Mouse (Mus musculus) embryo, embryonic 9.5 days (tissue): ENCODE data around the gene Snapc1.
A peak's percentile ranks its signal among the peaks of the same experiment; 100 is the strongest.

Experiments
- DNase-seq: peaks from one replicate; pipeline ENCODE4 v3.0.0-alpha.2; 2017; ENCODE audit errors: extremely low spot score

The Snapc1 gene

GRCm38 (mm10) chr12:73989594-73989993 is 25.3 kb downstream of the Snapc1 start:
- peak; percentile 20 for DNase-seq

GRCm38 (mm10) chr12:73996906-73997296 is 32.6 kb downstream of the Snapc1 start:
- no peak for DNase-seq

- peak; percentile 19 for DNase-seq
Measured at GRCm38 (mm10) chr12:73997297-73998127, 33.2 kb downstream of the Snapc1 start, which contains the start of gene Syt16. Gene Syt16, plus strand, starts transcription at chr12:73997661.

- DNase-seq: peak; percentile 29
Measured at GRCm38 (mm10) chr12:73998128-73998456, 33.8 kb downstream of the Snapc1 start.

- DNase-seq: no peak
Measured at GRCm38 (mm10) chr12:74002449-74002848, 38.2 kb downstream of the Snapc1 start.

GRCm38 (mm10) chr12:74009448-74009911 is 45.2 kb downstream of the Snapc1 start:
- peak; percentile 44 for DNase-seq

GRCm38 (mm10) chr12:74013739-74014138 is 49.5 kb downstream of the Snapc1 start:
- DNase-seq: peak; percentile 80

GRCm38 (mm10) chr12:74014739-74015270 is 50.5 kb downstream of the Snapc1 start:
- DNase-seq: no peak

- DNase-seq: no peak
Measured at GRCm38 (mm10) chr12:74015491-74015890, 51.2 kb downstream of the Snapc1 start.

- DNase-seq: no peak
Measured at GRCm38 (mm10) chr12:74023260-74023659, 59.0 kb downstream of the Snapc1 start.

- no peak for DNase-seq
Measured at GRCm38 (mm10) chr12:74024912-74025311, 60.6 kb downstream of the Snapc1 start.
